Comparison of ENCODE assay signal across 10 mouse cellular contexts in genomic region chr15:86183484-86183883, GRCm38 (mm10). TPM values are rescaled to one million over a fixed set of nuclear protein-coding genes. Genes with fewer than 3 reads are reported as not detected.
DNase-seq lines count a peak whose midpoint lies in the region; ATAC-seq and TF ChIP-seq lines count a peak whose summit lies in the region.
"Had no signal": no experiment of that assay in that cellular context is flagged by ENCODE, and none has a peak within 500 bp of the region (broad histone marks: within the 10 kb centered on the region; RNA-seq: fewer than 3 reads in every experiment).

No protein-coding gene starts in this region.

- H3K27ac ChIP-seq in midbrain, embryonic 13.5 days: no peak overlapping the region
- H3K27ac ChIP-seq in midbrain, embryonic 14.5 days (replicated peaks; ENCODE audit: low read depth, low read length): no peak overlapping the region
- no peak overlapping the region for H3K27ac ChIP-seq in cortical plate, adult 2 months (ENCODE audit: insufficient read depth, low read length)
- H3K27ac ChIP-seq in thymus, adult 2 months (ENCODE audit: control insufficient read depth, insufficient read depth, low read length): peak overlapping the region; percentile 99
- H3K27ac ChIP-seq: limb, embryonic 10.5 days had no signal

- no peak overlapping the region for H3K9ac ChIP-seq in midbrain, embryonic 13.5 days (replicated peaks)
- no peak overlapping the region for H3K9ac ChIP-seq in midbrain, embryonic 14.5 days (replicated peaks; ENCODE audit: low read length)

- TF ChIP-seq POLR2A in cortical plate, adult 2 months (IDR thresholded peaks at IDR 0.05; ENCODE audit: extremely low read depth, insufficient read depth, low read length): no peak
- no peak for TF ChIP-seq POLR2A in thymus, adult 2 months (IDR thresholded peaks at IDR 0.05; ENCODE audit: control insufficient read depth, extremely low read depth, insufficient read depth, low read length, poor library complexity)

- 93% methylated on average over 8 of the region's 8 CpGs for WGBS in midbrain, embryonic 13.5 days
- 91% methylated on average over 8 of the region's 8 CpGs for WGBS in midbrain, embryonic 14.5 days
- WGBS in thymus, adult 2 months: 76% methylated on average over 8 of the region's 8 CpGs

- H3K9me3 ChIP-seq in midbrain, embryonic 13.5 days: no peaks in the 10 kb centered on the region
- H3K9me3 ChIP-seq in midbrain, embryonic 14.5 days (ENCODE audit: control insufficient read depth, low read length): no peaks in the 10 kb centered on the region
- H3K9me3 ChIP-seq: limb, embryonic 10.5 days had no signal

- H3K4me1 ChIP-seq in midbrain, embryonic 13.5 days (replicated peaks): peaks cover 48% of the 10 kb centered on the region
- peaks cover 24% of the 10 kb centered on the region for H3K4me1 ChIP-seq in midbrain, embryonic 14.5 days (ENCODE audit: control insufficient read depth, insufficient read depth, low read length)
- peaks cover 12% of the 10 kb centered on the region for H3K4me1 ChIP-seq in cortical plate, adult 2 months (ENCODE audit: control insufficient read depth, insufficient read depth, low read length)
- H3K4me1 ChIP-seq in thymus, adult 2 months (replicated peaks; ENCODE audit: control insufficient read depth, insufficient read depth, low read length): peaks cover 43% of the 10 kb centered on the region

- no peak for TF ChIP-seq CTCF in cortical plate, adult 2 months (IDR thresholded peaks at IDR 0.05; ENCODE audit: extremely low read depth, insufficient read depth, low read length)
- TF ChIP-seq CTCF in thymus, adult 2 months (IDR thresholded peaks at IDR 0.05; ENCODE audit: borderline replicate concordance, control insufficient read depth, extremely low read depth, insufficient read depth, low read length, poor library complexity): no peak

- peaks cover 5% of the 10 kb centered on the region; the same call in 1 of the 2 replicates for H3K27me3 ChIP-seq in midbrain, embryonic 13.5 days
- H3K27me3 ChIP-seq in midbrain, embryonic 14.5 days (ENCODE audit: control insufficient read depth, insufficient read depth, low read length): no peaks in the 10 kb centered on the region
- no peaks in the 10 kb centered on the region for H3K27me3 ChIP-seq in thymus, adult 2 months (ENCODE audit: control insufficient read depth, insufficient read depth, low read length)

- peak overlapping the region; percentile 82; the same call in 1 of the 2 replicates for H3K4me2 ChIP-seq in midbrain, embryonic 13.5 days (replicated peaks)
- H3K4me2 ChIP-seq in midbrain, embryonic 14.5 days (ENCODE audit: low read length): no peak overlapping the region

- no peak for ATAC-seq in midbrain, embryonic 13.5 days
- ATAC-seq in midbrain, embryonic 14.5 days (ENCODE audit: low FRiP score, low TSS enrichment): no peak

- DNase-seq in heart, adult 11 months: peak; percentile 91
- no peak for DNase-seq in heart, adult 9 months (ENCODE audit: low spot score in 2 of 2)
- no peak for DNase-seq in midbrain, embryonic 14.5 days
- peak; percentile 39 for DNase-seq in thymus, adult 2 months
- DNase-seq in MN1 (ENCODE audit: low spot score): no peak
- DNase-seq in right cerebral cortex, adult 2 months (ENCODE audit: low spot score in 2 of 2): no peak
- DNase-seq: layer of hippocampus, adult 9-11 months had no signal

- H3K4me3 ChIP-seq in midbrain, embryonic 13.5 days (replicated peaks): no peak overlapping the region
- no peak overlapping the region for H3K4me3 ChIP-seq in midbrain, embryonic 14.5 days (replicated peaks; ENCODE audit: low read depth, low read length)
- H3K4me3 ChIP-seq in cortical plate, adult 2 months (ENCODE audit: insufficient read depth, low read length): peak overlapping the region; percentile 89
- peak overlapping the region; percentile 86 for H3K4me3 ChIP-seq in thymus, adult 2 months (ENCODE audit: control insufficient read depth, insufficient read depth, low read length)
- H3K4me3 ChIP-seq: limb, embryonic 10.5 days had no signal

- H3K36me3 ChIP-seq in midbrain, embryonic 13.5 days: no peaks in the 10 kb centered on the region
- no peaks in the 10 kb centered on the region for H3K36me3 ChIP-seq in midbrain, embryonic 14.5 days (ENCODE audit: control insufficient read depth, insufficient read depth, low read length)
- no peaks in the 10 kb centered on the region for H3K36me3 ChIP-seq in thymus, adult 2 months (ENCODE audit: control insufficient read depth, insufficient read depth, low read length)
- H3K36me3 ChIP-seq: limb, embryonic 10.5 days had no signal

RNA-seq across cellular contexts. Expression of gene Cerk, which starts 2.5 kb away (rescaled TPM):
- 20.6 and 22.3 TPM in 2 replicates for polyA plus RNA-seq in midbrain, embryonic 13.5 days (2015; fragmentation: Nextera tagmentation; extraction: Ambion mirVana)
- polyA plus RNA-seq in midbrain, embryonic 14.5 days (2014; fragmentation: Nextera tagmentation; extraction: Ambion mirVana): 20.3 and 23.5 TPM in 2 replicates
- polyA plus RNA-seq in cortical plate, adult 2 months (2012; rRNA removed): 42.8 and 44.7 TPM in 2 replicates
- 178 and 180 TPM in 2 replicates for polyA plus RNA-seq in thymus, adult 2 months (2012; rRNA removed)

RNA-seq across cellular contexts. Expression of gene Tbc1d22a, which starts 30.8 kb away (rescaled TPM):
- 13.4 and 13.6 TPM in 2 replicates for polyA plus RNA-seq in midbrain, embryonic 13.5 days (2015; fragmentation: Nextera tagmentation; extraction: Ambion mirVana)
- 9.3 and 11.9 TPM in 2 replicates for polyA plus RNA-seq in midbrain, embryonic 14.5 days (2014; fragmentation: Nextera tagmentation; extraction: Ambion mirVana)
- 33.5 and 33.9 TPM in 2 replicates for polyA plus RNA-seq in cortical plate, adult 2 months (2012; rRNA removed)
- polyA plus RNA-seq in thymus, adult 2 months (2012; rRNA removed): 53.1 and 56.5 TPM in 2 replicates

Comparison
In these comparisons a context has a peak if more than half of its experiments do, and no peak if none do; other contexts are left out.
1. DNase-seq: peak in heart, adult 11 months (single experiment) and thymus, adult 2 months (single experiment); none in heart, adult 9 months (0 of 2), midbrain, embryonic 14.5 days (single experiment), MN1 (single experiment) and right cerebral cortex, adult 2 months (0 of 2).
2. H3K4me3 ChIP-seq: peak in cortical plate, adult 2 months (single experiment) and thymus, adult 2 months (single experiment); none in midbrain, embryonic 13.5 days (single experiment) and midbrain, embryonic 14.5 days (single experiment).